29 mouse cellular contexts compared by ENCODE assay signal in genomic region chr11:11660651-11661050, GRCm38 (mm10). TPM values are rescaled to one million over a fixed set of nuclear protein-coding genes. Genes with fewer than 3 reads are reported as not detected.
DNase-seq lines count a peak whose midpoint lies in the region; TF ChIP-seq lines count a peak whose summit lies in the region.
"Had no signal": no experiment of that assay in that cellular context is flagged by ENCODE, and none has a peak within 500 bp of the region (broad histone marks: within the 10 kb centered on the region; RNA-seq: fewer than 3 reads in every experiment).

No protein-coding gene starts in this region.

- dilution Hi-C loops in CH12.LX (cut with MboI; ENCODE audit: extremely low pct_ligation_motif_present, extremely low pct_unique_long_range_greater_than_20kb, low sequenced_read_pairs): no loop called here

- H3K9ac ChIP-seq in CH12.LX (ENCODE audit: insufficient read depth, low read depth): no peak overlapping the region

- TF ChIP-seq RAD21 in CH12.LX (IDR thresholded peaks at IDR 0.05; ENCODE audit: low read depth, low read length): peak; percentile 13

- H3K27me3 ChIP-seq in CH12.LX (replicated peaks): no peaks in the 10 kb centered on the region

- peak; percentile 80 for TF ChIP-seq EP300 in CH12.LX (IDR thresholded peaks at IDR 0.05; ENCODE audit: low read length)

- no peaks in the 10 kb centered on the region for H3K9me3 ChIP-seq in CH12.LX (replicated peaks; ENCODE audit: low read length)
- H3K9me3 ChIP-seq: G1E had no signal

- no peaks in the 10 kb centered on the region for H3K36me3 ChIP-seq in CH12.LX (replicated peaks in 1 of 2; ENCODE audit: control insufficient read depth in 1 of 2, insufficient read depth in 1 of 2, low read length in 1 of 2)
- H3K36me3 ChIP-seq: G1E had no signal

- 0 out of 2 replicates have a peak overlapping the region, but pooled peaks have one; percentile 14 for H3K4me2 ChIP-seq in CH12.LX (ENCODE audit: insufficient read depth, low read depth, poor library complexity, severe bottlenecking)

- no peak overlapping the region for H3K4me3 ChIP-seq in CH12.LX (replicated peaks in 1 of 3; ENCODE audit: low read depth in 2 of 3, low read length in 2 of 3, poor library complexity in 1 of 3)

- in situ Hi-C loops in CH12.LX (cut with MboI; ENCODE audit: low pct_ligation_motif_present, low pct_unique_long_range_greater_than_20kb, low sequenced_read_pairs): no loop called here

- TF ChIP-seq POLR2A in CH12.LX (IDR thresholded peaks at IDR 0.05; ENCODE audit: low read depth, low read length): no peak

- no peak overlapping the region for H3K27ac ChIP-seq in CH12.LX (ENCODE audit: insufficient read depth, low read depth)

- peak; percentile 52 for DNase-seq in thymus, postnatal 14 days
- DNase-seq in thymus, postnatal 0 days (ENCODE audit: low spot score): no peak
- peak; percentile 38 for DNase-seq in thymus, postnatal 25 days
- DNase-seq in thymus, postnatal 36 days: no peak
- DNase-seq in A20 (ENCODE audit: low read depth, low spot score) (peak; percentile 75), CH12.LX (ENCODE audit: extremely low read depth) (peak; percentile 62)
- DNase-seq in heart, adult 11 months: no peak
- no peak for DNase-seq in kidney, adult 8-10 months
- DNase-seq: adrenal gland, adult 2 months; adrenal gland, adult 8-10 months; adrenal gland, postnatal 10 days; adrenal gland, postnatal 14 days; adrenal gland, postnatal 25 days; adrenal gland, postnatal 36 days; B cell, adult 2 months; cerebellum, adult 11 months; cerebellum, adult 11-12 months; cerebellum, adult 18-20 months; cerebellum, adult 2 months had no signal

- no peak for TF ChIP-seq CTCF in CH12.LX (conservative IDR thresholded peaks at IDR 0.05 in 1 of 2, IDR thresholded peaks at IDR 0.05 in 1 of 2; ENCODE audit: low read depth in 2 of 2, low read length in 2 of 2)

- peaks cover 39 to 82% of the 10 kb centered on the region in 2 experiments for H3K4me1 ChIP-seq in CH12.LX (ENCODE audit: control insufficient read depth in 1 of 2, insufficient read depth in 2 of 2)

- no peaks in the 10 kb centered on the region for H3K79me2 ChIP-seq in CH12.LX (replicated peaks; ENCODE audit: control insufficient read depth, extremely low read depth, insufficient read depth, poor library complexity, severe bottlenecking)

TF ChIP-seq in CH12.LX, 34 proteins besides CTCF, POLR2A, EP300 and RAD21:
- TF ChIP-seq NRF1 (IDR thresholded peaks at IDR 0.05; ENCODE audit: low read depth, low read length) (no peak), ZNF384 (IDR thresholded peaks at IDR 0.05; ENCODE audit: low read depth, low read length) (no peak), USF2 (conservative IDR thresholded peaks at IDR 0.05; ENCODE audit: low read depth, low read length) (no peak), KAT2A (IDR thresholded peaks at IDR 0.05; ENCODE audit: insufficient replicate concordance, low read length) (no peak), MXI1 (IDR thresholded peaks at IDR 0.05; ENCODE audit: low read depth, low read length) (no peak), SMC3 (IDR thresholded peaks at IDR 0.05; ENCODE audit: low read depth, low read length) (0 out of 2 replicates have a peak, but pooled peaks have one; percentile 24), MYC (IDR thresholded peaks at IDR 0.05; ENCODE audit: low read depth, low read length) (0 out of 2 replicates have a peak, but pooled peaks have one; percentile 43), ETS1 (conservative IDR thresholded peaks at IDR 0.05; ENCODE audit: low read depth, low read length) (peak; percentile 10; the same call in 1 of the 2 replicates), MEF2A (IDR thresholded peaks at IDR 0.05; ENCODE audit: borderline replicate concordance, low read depth, low read length) (no peak), E2F4 (IDR thresholded peaks at IDR 0.05; ENCODE audit: insufficient replicate concordance, low read depth, low read length) (no peak), TCF12 (IDR thresholded peaks at IDR 0.05; ENCODE audit: low read depth, low read length) (0 out of 2 replicates have a peak, but pooled peaks have one; percentile 44), ZMIZ1 (IDR thresholded peaks at IDR 0.05; ENCODE audit: low read depth, low read length) (no peak), GABPA (IDR thresholded peaks at IDR 0.05; ENCODE audit: insufficient replicate concordance, low read depth, low read length) (no peak), JUN (IDR thresholded peaks at IDR 0.05; ENCODE audit: insufficient read depth, low read depth, low read length) (no peak), CHD2 (IDR thresholded peaks at IDR 0.05; ENCODE audit: low read length) (no peak), UBTF (IDR thresholded peaks at IDR 0.05; ENCODE audit: low read depth, low read length) (no peak), HCFC1 (IDR thresholded peaks at IDR 0.05; ENCODE audit: low read depth, low read length) (no peak), BHLHE40 (IDR thresholded peaks at IDR 0.05; ENCODE audit: low read depth, low read length) (0 out of 2 replicates have a peak, but pooled peaks have one; percentile 31), RCOR1 (conservative IDR thresholded peaks at IDR 0.05; ENCODE audit: low read depth, low read length) (no peak), SIN3A (IDR thresholded peaks at IDR 0.05; ENCODE audit: low read length) (peak; percentile 19; the same call in 1 of the 2 replicates), TBP (conservative IDR thresholded peaks at IDR 0.05; ENCODE audit: low read depth, low read length) (no peak), POLR2AphosphoS2 (IDR thresholded peaks at IDR 0.05; ENCODE audit: low read depth, low read length) (no peak)

RNA-seq across cellular contexts. Expression of gene Ikzf1, which starts 24.2 kb away (rescaled TPM):
- polyA plus RNA-seq in thymus, postnatal 0 days (2015; fragmentation: Nextera tagmentation; extraction: Ambion mirVana): 91.7 and 100 TPM in 2 replicates
- total RNA-seq in CH12.LX (2012; rRNA removed) (44.0 and 51.2 TPM in 2 replicates), CH12.LX (2014; rRNA removed) (27.8 and 33.1 TPM in 2 replicates)
- 56.8 and 68.7 TPM in 2 replicates for polyA plus RNA-seq in CH12.LX (2012; ENCODE audit: insufficient read length, low read depth)
- polyA plus RNA-seq: Patski had no signal

RNA-seq across cellular contexts. Expression of gene 4930512M02Rik, which starts 33.0 kb away (rescaled TPM):
- polyA plus RNA-seq in thymus, postnatal 0 days (2015; fragmentation: Nextera tagmentation; extraction: Ambion mirVana): not detected in 2 replicates
- total RNA-seq in CH12.LX (2012; rRNA removed) (not detected in 2 replicates), CH12.LX (2014; rRNA removed) (not detected in 2 replicates)
- polyA plus RNA-seq in CH12.LX (2012; ENCODE audit: insufficient read length, low read depth): not detected in 2 replicates
- total RNA-seq: adrenal gland, adult 18-20 months; adrenal gland, adult 2 months; adrenal gland, adult 8-10 months; adrenal gland, postnatal 10 days; adrenal gland, postnatal 14 days; adrenal gland, postnatal 25 days; adrenal gland, postnatal 36 days; adrenal gland, postnatal 4 days; ES-E14; G1E; MEL had no signal
- polyA plus RNA-seq: activated CD4-positive, CD25-positive, alpha-beta regulatory T cell, adult 4 months; adrenal gland, adult 2 months; brain, embryonic 14.5 days; C2C12; CD4-positive, CD25-positive, alpha-beta regulatory T cell, adult 4 months; cerebellum, adult 2 months; G1E; Patski had no signal

Comparison
In these comparisons a context has a peak if more than half of its experiments do, and no peak if none do; other contexts are left out.
1. DNase-seq: peak in thymus, postnatal 14 days (single experiment), thymus, postnatal 25 days (single experiment), A20 (single experiment) and CH12.LX (single experiment); none in thymus, postnatal 0 days (single experiment), thymus, postnatal 36 days (0 of 2), heart, adult 11 months (single experiment) and kidney, adult 8-10 months (0 of 2).